Mouse (Mus musculus) forebrain, embryonic 13.5 days (tissue): Measurements from ENCODE around the gene Cript. TPM values are rescaled to one million over a fixed set of nuclear protein-coding genes. Genes with fewer than 3 reads are reported as not detected.
"Not testable (repeated sequence)": the region's sequence is repeated elsewhere in the genome, so short reads cannot be mapped to it uniquely, and the experiment has no call there.

Experiments
- ATAC-seq: fragments of 200-750 bp; cut with Nextera tagmentation; 2 replicates; pipeline ENCODE4 v1.8.0; 2017
- H3K27ac ChIP-seq: fragments of 300-500 bp; sonication (generic); 2 replicates; pipeline ENCODE4 v1.5.1; 2015; ENCODE audit warnings: inconsistent platforms, mild to moderate bottlenecking, moderate library complexity
- H3K27me3 ChIP-seq: fragments of 300-500 bp; sonication (generic); 2 replicates; pipeline ENCODE4 v1.6.1; 2015; ENCODE audit warnings: mild to moderate bottlenecking, inconsistent platforms
- H3K36me3 ChIP-seq: fragments of 300-500 bp; sonication (generic); 2 replicates; pipeline ENCODE4 v1.6.1; 2015; ENCODE audit warnings: mild to moderate bottlenecking, inconsistent platforms; ENCODE audit not compliant: poor library complexity, severe bottlenecking
- H3K4me1 ChIP-seq: fragments of 300-500 bp; sonication (generic); 2 replicates; pipeline ENCODE4 v1.6.1; 2015; ENCODE audit warnings: inconsistent platforms
- H3K4me2 ChIP-seq: fragments of 300-500 bp; sonication (generic); 2 replicates; pipeline ENCODE4 v1.6.1; 2015; ENCODE audit warnings: inconsistent platforms, mild to moderate bottlenecking, moderate library complexity
- H3K4me3 ChIP-seq: fragments of 300-500 bp; sonication (generic); 2 replicates; pipeline ENCODE4 v1.5.1; 2015; ENCODE audit warnings: mild to moderate bottlenecking, inconsistent platforms
- H3K9ac ChIP-seq: fragments of 300-500 bp; sonication (generic); 2 replicates; pipeline ENCODE4 v1.6.1; 2015; ENCODE audit warnings: mild to moderate bottlenecking, inconsistent platforms
- H3K9me3 ChIP-seq: fragments of 300-500 bp; sonication (generic); replicated peaks from 2 replicates; pipeline ENCODE4 v1.6.1; 2016; ENCODE audit warnings: inconsistent platforms
- WGBS: fragments of 180-500 bp; shearing (Covaris S2); methylation state at CpG from one replicate; pipeline ENCODE4 v1.1.7; 2015; 5-methylcytosine and 5-hydroxymethylcytosine counted together
- polyA plus RNA-seq: library from polyadenylated mRNA; unstranded; fragments of >200 nt; fragmentation: Nextera tagmentation; extraction: Ambion mirVana; gene quantifications from 2 replicates; pipeline ENCODE4 v1.2.1, GENCODE M21; 2015

Gene Cript
- polyA plus RNA-seq, 1 experiment from 2014 or later, result 247 TPM

- no peaks in the 10 kb centered on the region for H3K27me3 ChIP-seq
- no peaks in the 10 kb centered on the region for H3K36me3 ChIP-seq
- H3K4me2 ChIP-seq, result no peak overlapping the region
- no peak for ATAC-seq
- H3K27ac ChIP-seq, result no peak overlapping the region
- no peaks in the 10 kb centered on the region for H3K9me3 ChIP-seq
- WGBS, result 88% methylated on average over 1 of the region's 1 CpGs
- H3K4me3 ChIP-seq, result no peak overlapping the region
- no peak overlapping the region for H3K9ac ChIP-seq
- H3K4me1 ChIP-seq, result 0 out of 2 replicates have a peak, but pooled peaks cover 3% of the 10 kb centered on the region
Measured at GRCm38 (mm10) chr17:87052432-87052831, 27.1 kb downstream of the Cript start.

GRCm38 (mm10) chr17:87053921-87054320 lies 28.6 kb downstream of the Cript start:
- no peak overlapping the region for H3K9ac ChIP-seq
- H3K36me3 ChIP-seq, result no peaks in the 10 kb centered on the region
- no peak overlapping the region for H3K4me2 ChIP-seq
- WGBS, result 73% methylated on average over 5 of the region's 5 CpGs
- 0 out of 2 replicates have a peak, but pooled peaks cover 3% of the 10 kb centered on the region for H3K4me1 ChIP-seq
- ATAC-seq, result no peak
- H3K9me3 ChIP-seq, result no peaks in the 10 kb centered on the region
- no peak overlapping the region for H3K4me3 ChIP-seq
- H3K27me3 ChIP-seq, result no peaks in the 10 kb centered on the region
- no peak overlapping the region for H3K27ac ChIP-seq

GRCm38 (mm10) chr17:87055051-87055459 lies 29.7 kb downstream of the Cript start:
- no peak overlapping the region for H3K4me3 ChIP-seq
- H3K27me3 ChIP-seq, result no peaks in the 10 kb centered on the region
- no peaks in the 10 kb centered on the region for H3K9me3 ChIP-seq
- WGBS, result 35% methylated on average over 5 of the region's 5 CpGs
- no peaks in the 10 kb centered on the region for H3K36me3 ChIP-seq
- H3K9ac ChIP-seq, result no peak overlapping the region
- 0 out of 2 replicates have a peak, but pooled peaks cover 3% of the 10 kb centered on the region for H3K4me1 ChIP-seq
- H3K27ac ChIP-seq, result no peak overlapping the region
- ATAC-seq, result no peak
- no peak overlapping the region for H3K4me2 ChIP-seq

GRCm38 (mm10) chr17:87055663-87056062 lies 30.3 kb downstream of the Cript start:
- no peaks in the 10 kb centered on the region for H3K27me3 ChIP-seq
- no peak overlapping the region for H3K27ac ChIP-seq
- no peak overlapping the region for H3K4me3 ChIP-seq
- H3K9ac ChIP-seq, result no peak overlapping the region
- 70% methylated on average over 1 of the region's 1 CpGs for WGBS
- H3K9me3 ChIP-seq, result no peaks in the 10 kb centered on the region
- no peak for ATAC-seq
- H3K36me3 ChIP-seq, result no peaks in the 10 kb centered on the region
- 0 out of 2 replicates have a peak, but pooled peaks cover 3% of the 10 kb centered on the region for H3K4me1 ChIP-seq
- H3K4me2 ChIP-seq, result no peak overlapping the region

GRCm38 (mm10) chr17:87056761-87057160 lies 31.4 kb downstream of the Cript start:
- H3K9ac ChIP-seq, result no peak overlapping the region
- H3K4me3 ChIP-seq, result no peak overlapping the region
- no peaks in the 10 kb centered on the region for H3K36me3 ChIP-seq
- 95% methylated on average over 7 of the region's 7 CpGs for WGBS
- H3K9me3 ChIP-seq, result no peaks in the 10 kb centered on the region
- H3K27ac ChIP-seq, result no peak overlapping the region
- no peak for ATAC-seq
- no peak overlapping the region for H3K4me2 ChIP-seq
- H3K4me1 ChIP-seq, result 0 out of 2 replicates have a peak, but pooled peaks cover 3% of the 10 kb centered on the region
- H3K27me3 ChIP-seq, result no peaks in the 10 kb centered on the region

- H3K9me3 ChIP-seq, result no peaks in the 10 kb centered on the region
- ATAC-seq, result no peak
- H3K36me3 ChIP-seq, result no peaks in the 10 kb centered on the region
- H3K9ac ChIP-seq, result no peak overlapping the region
- 0 out of 2 replicates have a peak, but pooled peaks cover 3% of the 10 kb centered on the region for H3K4me1 ChIP-seq
- no peak overlapping the region for H3K27ac ChIP-seq
- no peak overlapping the region for H3K4me3 ChIP-seq
- H3K4me2 ChIP-seq, result no peak overlapping the region
- 77% methylated on average over 8 of the region's 8 CpGs for WGBS
- no peaks in the 10 kb centered on the region for H3K27me3 ChIP-seq
Measured at GRCm38 (mm10) chr17:87057486-87058266, 32.3 kb downstream of the Cript start.

- Histone ChIP-seq H3K4me1 (no peaks in the 10 kb centered on the region), H3K27me3 (no peaks in the 10 kb centered on the region), H3K27ac (no peak overlapping the region), H3K9ac (no peak overlapping the region), H3K9me3 (no peaks in the 10 kb centered on the region), H3K4me3 (no peak overlapping the region), H3K36me3 (no peaks in the 10 kb centered on the region), H3K4me2 (no peak overlapping the region)
- no peak for ATAC-seq
- 82% methylated on average over 9 of the region's 9 CpGs for WGBS
Measured at GRCm38 (mm10) chr17:87062639-87063038, 37.3 kb downstream of the Cript start.

- Histone ChIP-seq H3K9me3 (no peaks in the 10 kb centered on the region), H3K27me3 (no peaks in the 10 kb centered on the region), H3K4me2 (no peak overlapping the region), H3K9ac (no peak overlapping the region), H3K27ac (no peak overlapping the region), H3K36me3 (no peaks in the 10 kb centered on the region), H3K4me1 (no peaks in the 10 kb centered on the region), H3K4me3 (no peak overlapping the region)
- 84% methylated on average over 7 of the region's 7 CpGs for WGBS
- ATAC-seq, result no peak
Measured at GRCm38 (mm10) chr17:87063461-87063860, 38.1 kb downstream of the Cript start.

GRCm38 (mm10) chr17:87063969-87064368 lies 38.6 kb downstream of the Cript start:
- 87% methylated on average over 6 of the region's 6 CpGs for WGBS
- Histone ChIP-seq H3K4me1 (no peaks in the 10 kb centered on the region), H3K9me3 (no peaks in the 10 kb centered on the region), H3K4me3 (no peak overlapping the region), H3K27ac (no peak overlapping the region), H3K4me2 (no peak overlapping the region), H3K27me3 (no peaks in the 10 kb centered on the region), H3K36me3 (no peaks in the 10 kb centered on the region), H3K9ac (no peak overlapping the region)
- no peak for ATAC-seq

GRCm38 (mm10) chr17:87068997-87069396 lies 43.6 kb downstream of the Cript start:
- Histone ChIP-seq H3K4me3 (no peak overlapping the region), H3K9ac (no peak overlapping the region), H3K9me3 (no peaks in the 10 kb centered on the region), H3K4me1 (no peaks in the 10 kb centered on the region), H3K27ac (no peak overlapping the region), H3K4me2 (no peak overlapping the region), H3K27me3 (no peaks in the 10 kb centered on the region), H3K36me3 (no peaks in the 10 kb centered on the region)
- 93% methylated on average over 4 of the region's 4 CpGs for WGBS
- no peak for ATAC-seq

GRCm38 (mm10) chr17:87072183-87072582 lies 46.8 kb downstream of the Cript start:
- H3K4me3 ChIP-seq, H3K4me1 ChIP-seq, H3K27me3 ChIP-seq, H3K36me3 ChIP-seq, H3K27ac ChIP-seq, H3K9ac ChIP-seq, H3K4me2 ChIP-seq, ATAC-seq, H3K9me3 ChIP-seq: not testable (repeated sequence)
- 95% methylated on average over 1 of the region's 1 CpGs for WGBS

- WGBS, result 81% methylated on average over 5 of the region's 5 CpGs
Measured at GRCm38 (mm10) chr17:87072766-87073440, 47.6 kb downstream of the Cript start.

More at GRCm38 (mm10) chr17:87072766-87073440, 47.6 kb downstream of the Cript start:
- no peak for ATAC-seq
- Histone ChIP-seq H3K4me1 (no peaks in the 10 kb centered on the region), H3K4me2 (no peak overlapping the region), H3K36me3 (no peaks in the 10 kb centered on the region), H3K9ac (no peak overlapping the region), H3K9me3 (no peaks in the 10 kb centered on the region), H3K27me3 (no peaks in the 10 kb centered on the region), H3K4me3 (no peak overlapping the region), H3K27ac (no peak overlapping the region)
